Mouse (Mus musculus) liver, embryonic 12.5 days (tissue): ENCODE measurements around the gene Alox15. TPM values are rescaled to one million over a fixed set of nuclear protein-coding genes. Genes with fewer than 3 reads are reported as not detected.

Source experiments
- ATAC-seq: fragments of 200-750 bp; cut with Nextera tagmentation; 2 replicates; pipeline ENCODE4 v1.8.0; 2017; ENCODE audit warnings: moderate number of reproducible peaks, mild to moderate bottlenecking, moderate library complexity
- H3K27ac ChIP-seq: fragments of 300-500 bp; sonication (generic); 2 replicates; pipeline ENCODE4 v1.5.1; 2016; ENCODE audit warnings: mild to moderate bottlenecking
- H3K27me3 ChIP-seq: fragments of 300-500 bp; sonication (generic); replicated peaks from 2 replicates; pipeline ENCODE4 v1.6.1; 2016; ENCODE audit warnings: mild to moderate bottlenecking, moderate library complexity
- H3K36me3 ChIP-seq: fragments of 300-500 bp; sonication (generic); 2 replicates; pipeline ENCODE4 v1.6.1; 2016; ENCODE audit warnings: mild to moderate bottlenecking, moderate library complexity
- H3K4me1 ChIP-seq: fragments of 300-500 bp; sonication (generic); 2 replicates; pipeline ENCODE4 v1.6.1; 2016
- H3K4me2 ChIP-seq: fragments of 300-500 bp; sonication (generic); 2 replicates; pipeline ENCODE4 v1.6.1; 2016; ENCODE audit warnings: mild to moderate bottlenecking, moderate library complexity
- H3K4me3 ChIP-seq: fragments of 300-500 bp; sonication (generic); 2 replicates; pipeline ENCODE4 v1.5.1; 2016; ENCODE audit warnings: mild to moderate bottlenecking, moderate library complexity
- H3K9ac ChIP-seq: fragments of 300-500 bp; sonication (generic); 2 replicates; pipeline ENCODE4 v1.6.1; 2016; ENCODE audit warnings: mild to moderate bottlenecking, moderate library complexity
- H3K9me3 ChIP-seq: fragments of 300-500 bp; sonication (generic); replicated peaks from 2 replicates; pipeline ENCODE4 v1.6.1; 2016; ENCODE audit warnings: mild to moderate bottlenecking, moderate library complexity
- WGBS: fragments of 180-500 bp; shearing (Covaris S2); methylation state at CpG from one replicate; pipeline ENCODE4 v1.1.7; 2016; ENCODE audit not compliant: insufficient replicate concordance; 5-methylcytosine and 5-hydroxymethylcytosine counted together
- polyA plus RNA-seq: library from polyadenylated mRNA; unstranded; fragments of >200 nt; fragmentation: Nextera tagmentation; extraction: Ambion mirVana; gene quantifications from 2 replicates; pipeline ENCODE4 v1.2.1, GENCODE M21; 2016

Gene Alox15
- polyA plus RNA-seq, 1 experiment from 2014 or later = 0.88 TPM

DNA sequence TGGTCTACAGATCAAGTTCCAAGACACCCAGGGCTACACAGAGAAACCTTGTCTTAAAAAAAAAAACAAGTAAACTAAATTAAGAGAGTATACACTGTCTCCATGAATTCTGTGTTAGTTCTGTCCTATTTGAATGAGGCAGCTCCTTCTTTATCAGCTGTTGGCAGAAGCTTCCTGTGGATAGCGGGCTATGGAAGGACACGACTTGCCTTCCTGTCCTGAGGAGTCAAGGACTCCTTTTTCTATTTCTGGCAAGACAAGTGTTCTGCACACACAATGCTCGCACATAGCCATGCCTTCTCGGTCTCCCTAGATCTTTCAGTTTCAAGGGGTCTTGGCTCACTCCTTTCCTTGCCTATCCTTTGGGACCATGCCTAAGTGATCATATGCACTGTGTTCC, 49.5 kb downstream of the Alox15 start:
- no peaks in the 10 kb centered on the region for H3K27me3 ChIP-seq
- 25% methylated on average over 4 of the region's 4 CpGs for WGBS
- H3K9me3 ChIP-seq = no peaks in the 10 kb centered on the region
- peak overlapping the region; percentile 52; the same call in 1 of the 2 replicates for H3K27ac ChIP-seq
- no peak overlapping the region for H3K4me2 ChIP-seq
- H3K9ac ChIP-seq = no peak overlapping the region
- peaks cover 11% of the 10 kb centered on the region; the same call in 1 of the 2 replicates for H3K4me1 ChIP-seq
- H3K36me3 ChIP-seq = no peaks in the 10 kb centered on the region
- no peak overlapping the region for H3K4me3 ChIP-seq
- ATAC-seq = no peak

DNA sequence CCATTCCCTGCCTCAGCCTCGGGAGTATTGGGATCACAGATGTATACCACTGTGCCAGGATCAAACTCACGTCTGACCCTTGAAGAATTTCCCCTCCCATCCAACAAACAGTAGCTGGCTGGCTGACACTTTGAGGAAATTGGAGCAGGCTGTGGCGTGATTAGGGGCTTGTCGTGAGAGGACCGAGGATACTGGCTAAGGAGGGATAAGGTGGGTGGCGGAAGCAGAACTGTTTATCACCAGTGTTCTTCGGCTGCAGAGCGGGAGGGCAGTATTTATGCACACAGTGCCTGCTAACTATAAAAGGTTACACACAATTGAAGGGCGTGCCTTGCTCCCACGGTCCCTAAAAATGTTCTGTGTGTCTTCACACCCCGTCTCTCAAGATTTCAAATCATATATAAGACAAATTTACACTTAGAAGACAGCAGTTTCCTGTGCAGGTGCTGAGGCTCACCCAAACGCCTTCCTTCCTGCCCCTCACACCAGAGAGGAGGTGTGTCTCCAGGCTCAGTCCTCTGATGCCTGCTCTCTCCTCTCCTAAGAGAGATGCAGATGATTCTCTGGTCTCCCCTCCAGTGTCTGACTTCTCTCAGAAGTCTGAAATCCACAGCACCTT, 53.9 kb downstream of the Alox15 start:
- Histone ChIP-seq H3K27ac (peak overlapping the region; percentile 54), H3K27me3 (no peaks in the 10 kb centered on the region), H3K4me3 (no peak overlapping the region), H3K4me1 (no peaks in the 10 kb centered on the region), H3K9me3 (no peaks in the 10 kb centered on the region), H3K36me3 (no peaks in the 10 kb centered on the region), H3K4me2 (0 out of 2 replicates have a peak overlapping the region, but pooled peaks have one; percentile 6), H3K9ac (no peak overlapping the region)
- no peak for ATAC-seq
- WGBS = 13% methylated on average over 12 of the region's 12 CpGs

DNA sequence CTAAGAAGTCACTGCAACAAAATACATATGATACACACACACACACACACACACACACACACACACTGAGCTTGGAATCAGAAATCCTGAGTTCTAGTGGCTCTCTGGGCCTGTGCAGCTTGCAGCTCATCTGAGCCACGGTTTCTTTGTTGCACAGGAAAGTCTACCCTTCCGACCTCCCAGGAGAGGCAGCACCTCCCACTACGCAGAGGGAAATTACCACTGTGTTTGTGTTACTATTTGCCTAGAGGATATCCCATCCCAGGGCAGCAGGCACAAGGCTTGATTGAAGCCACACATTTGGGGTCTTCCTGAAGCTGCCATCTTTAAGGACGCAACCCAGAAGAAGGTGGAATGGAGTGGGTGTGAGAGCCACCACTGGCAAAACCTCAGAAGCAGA, 54.4 kb downstream of the Alox15 start:
- Histone ChIP-seq H3K4me1 (no peaks in the 10 kb centered on the region), H3K4me2 (0 out of 2 replicates have a peak overlapping the region, but pooled peaks have one; percentile 6), H3K9me3 (no peaks in the 10 kb centered on the region), H3K9ac (no peak overlapping the region), H3K4me3 (no peak overlapping the region), H3K36me3 (no peaks in the 10 kb centered on the region), H3K27me3 (no peaks in the 10 kb centered on the region), H3K27ac (peak overlapping the region; percentile 54)
- no peak for ATAC-seq
- 24% methylated on average over 4 of the region's 4 CpGs for WGBS

Other genes with a start within 250 kb of the Alox15 start
- gene Mgl2, start 221.7 kb downstream of the Alox15 start, polyA plus RNA-seq = 0.72 and 0.80 TPM in 2 replicates
- 0.33 TPM in 1 of 2 replicates, not detected in the other for gene Clec10a, start 195.8 kb downstream of the Alox15 start, polyA plus RNA-seq
- gene Slc16a11, start 139.3 kb downstream of the Alox15 start, polyA plus RNA-seq = 1.5 and 1.8 TPM in 2 replicates
- gene Slc16a13, start 131.0 kb downstream of the Alox15 start, polyA plus RNA-seq = 6.1 and 8.5 TPM in 2 replicates
- 2.8 and 3.8 TPM in 2 replicates for gene Bcl6b, start 122.2 kb downstream of the Alox15 start, polyA plus RNA-seq
- gene 0610010K14Rik, start 114.1 kb downstream of the Alox15 start, polyA plus RNA-seq = 97.4 and 104 TPM in 2 replicates
- gene Gm21988, start 112.2 kb downstream of the Alox15 start, polyA plus RNA-seq = 6.2 and 7.8 TPM in 2 replicates
- 159 and 173 TPM in 2 replicates for gene Rnasek, start 112.2 kb downstream of the Alox15 start, polyA plus RNA-seq
- 24.7 and 26.8 TPM in 2 replicates for gene Alox12, start 96.7 kb downstream of the Alox15 start, polyA plus RNA-seq
- 0.12 and 0.20 TPM in 2 replicates for gene Alox12e, start 29.4 kb downstream of the Alox15 start, polyA plus RNA-seq
- 28.6 and 29.7 TPM in 2 replicates for gene Pelp1, start 58.0 kb upstream of the Alox15 start, polyA plus RNA-seq
- gene Arrb2, start 80.6 kb upstream of the Alox15 start, polyA plus RNA-seq = 17.9 and 22.5 TPM in 2 replicates
- 19.7 and 21.7 TPM in 2 replicates for gene Med11, start 99.9 kb upstream of the Alox15 start, polyA plus RNA-seq
- 0.12 and 0.23 TPM in 2 replicates for gene Zmynd15, start 107.4 kb upstream of the Alox15 start, polyA plus RNA-seq
- 0.87 and 1.1 TPM in 2 replicates for gene Cxcl16, start 108.0 kb upstream of the Alox15 start, polyA plus RNA-seq
- 2.8 and 2.9 TPM in 2 replicates for gene Tm4sf5, start 153.2 kb upstream of the Alox15 start, polyA plus RNA-seq
- gene Vmo1, start 162.6 kb upstream of the Alox15 start, polyA plus RNA-seq = 0.42 and 0.44 TPM in 2 replicates
- 15.3 and 17.5 TPM in 2 replicates for gene Gltpd2, start 167.2 kb upstream of the Alox15 start, polyA plus RNA-seq
- gene Psmb6, start 173.3 kb upstream of the Alox15 start, polyA plus RNA-seq = 415 and 437 TPM in 2 replicates
- gene Gm40193, start 180.9 kb upstream of the Alox15 start, polyA plus RNA-seq = not detected in 2 replicates
- gene Pld2, start 188.0 kb upstream of the Alox15 start, polyA plus RNA-seq = 2.0 and 2.6 TPM in 2 replicates
- gene Mink1, start 210.8 kb upstream of the Alox15 start, polyA plus RNA-seq = 8.3 and 8.7 TPM in 2 replicates